Mouse (Mus musculus) intestine, embryonic 14.5 days (tissue): ENCODE results near the gene 4930452B06Rik. TPM values are rescaled to one million over a fixed set of nuclear protein-coding genes. Genes with fewer than 3 reads are reported as not detected.

Source experiments
- ATAC-seq: fragments of 200-750 bp; cut with Nextera tagmentation; replicated peaks from 2 replicates; pipeline ENCODE4 v1.8.0; 2017; ENCODE audit warnings: low read depth, moderate number of reproducible peaks, moderate TSS enrichment, moderate library complexity; ENCODE audit not compliant: low FRiP score, low TSS enrichment
- DNase-seq: peaks from one replicate; pipeline ENCODE4 v3.0.0-alpha.2; 2018; ENCODE audit warnings: low spot score
- H3K27ac ChIP-seq: fragments of 300-500 bp; sonication (generic); 2 replicates; pipeline ENCODE4 v1.5.1; 2014; ENCODE audit warnings: low read depth, mild to moderate bottlenecking, control low read depth
- H3K27me3 ChIP-seq: fragments of 300-500 bp; sonication (generic); replicated peaks from 2 replicates; pipeline ENCODE4 v1.6.1; 2014; ENCODE audit warnings: low read length, control low read depth; ENCODE audit not compliant: control insufficient read depth, insufficient read depth
- H3K36me3 ChIP-seq: fragments of 300-500 bp; sonication (generic); 2 replicates; pipeline ENCODE4 v1.6.1; 2014; ENCODE audit warnings: low read length, control low read depth; ENCODE audit not compliant: control insufficient read depth, insufficient read depth
- H3K4me1 ChIP-seq: fragments of 300-500 bp; sonication (generic); replicated peaks from 2 replicates; pipeline ENCODE4 v1.6.1; 2014; ENCODE audit warnings: low read length, control low read depth, mixed read lengths; ENCODE audit not compliant: control insufficient read depth, insufficient read depth
- H3K4me2 ChIP-seq: fragments of 300-500 bp; sonication (generic); 2 replicates; pipeline ENCODE4 v1.6.1; 2014; ENCODE audit warnings: low read length
- H3K4me3 ChIP-seq: fragments of 300-500 bp; sonication (generic); 2 replicates; pipeline ENCODE4 v1.5.1; 2014; ENCODE audit warnings: low read depth, low read length, control low read depth, mixed read lengths
- H3K9ac ChIP-seq: fragments of 300-500 bp; sonication (generic); 2 replicates; pipeline ENCODE4 v1.6.1; 2014; ENCODE audit warnings: mild to moderate bottlenecking, low read length
- H3K9me3 ChIP-seq: fragments of 300-500 bp; sonication (generic); 2 replicates; pipeline ENCODE4 v1.6.1; 2016; ENCODE audit warnings: low read length, control low read depth; ENCODE audit not compliant: control insufficient read depth
- WGBS: fragments of 180-500 bp; shearing (Covaris S2); extraction: QIAGEN DNeasy Blood & Tissue Kit; methylation state at CpG from one replicate; pipeline ENCODE4 v1.1.7; 2014; 5-methylcytosine and 5-hydroxymethylcytosine counted together
- polyA plus RNA-seq: library from polyadenylated mRNA; unstranded; fragments of >200 nt; fragmentation: Nextera tagmentation; extraction: Ambion mirVana; gene quantifications from 2 replicates; pipeline ENCODE4 v1.2.1, GENCODE M21; 2014

Gene 4930452B06Rik
- polyA plus RNA-seq, 1 experiment from 2014 or later, result 9.4 TPM

- ATAC-seq, result no peak
- Histone ChIP-seq H3K9me3 (peaks cover 4% of the 10 kb centered on the region; the same call in 1 of the 2 replicates), H3K9ac (no peak overlapping the region), H3K4me2 (no peak overlapping the region), H3K4me3 (no peak overlapping the region), H3K36me3 (no peaks in the 10 kb centered on the region), H3K4me1 (no peaks in the 10 kb centered on the region), H3K27me3 (no peaks in the 10 kb centered on the region), H3K27ac (no peak overlapping the region)
- no peak for DNase-seq
- 81% methylated on average over 8 of the region's 8 CpGs for WGBS
These were observed 188.7 kb downstream of the 4930452B06Rik start for GRCm38 (mm10) chr14:8477348-8477747.

- H3K9me3 ChIP-seq, result peaks cover 4% of the 10 kb centered on the region; the same call in 1 of the 2 replicates
- no peak overlapping the region for H3K27ac ChIP-seq
- ATAC-seq (no peak), DNase-seq (no peak)
- WGBS, result 68% methylated on average over 3 of the region's 3 CpGs
- no peak overlapping the region for H3K9ac ChIP-seq
- no peaks in the 10 kb centered on the region for H3K4me1 ChIP-seq
- H3K4me3 ChIP-seq, result no peak overlapping the region
- no peaks in the 10 kb centered on the region for H3K36me3 ChIP-seq
- no peaks in the 10 kb centered on the region for H3K27me3 ChIP-seq
- no peak overlapping the region for H3K4me2 ChIP-seq
These were observed 189.4 kb downstream of the 4930452B06Rik start for GRCm38 (mm10) chr14:8476606-8477005.

DNA sequence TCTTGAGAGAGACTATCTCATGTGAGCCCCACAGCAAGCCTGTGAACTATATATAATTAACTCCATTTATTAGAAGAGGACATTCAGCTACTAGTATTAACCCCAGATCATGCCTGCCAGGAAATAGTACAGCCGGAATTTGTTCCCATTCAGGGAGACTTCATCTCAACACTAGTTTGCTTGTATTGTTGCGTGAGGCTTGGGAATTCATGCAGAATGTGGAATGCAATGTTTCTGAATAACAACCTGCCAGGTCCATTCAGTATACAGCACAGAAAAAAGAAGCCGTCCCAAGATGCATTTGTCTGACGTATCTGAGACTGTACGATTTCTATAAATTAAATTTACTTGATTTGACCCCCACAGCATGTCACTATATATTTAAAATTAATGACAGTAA lies 190.2 kb downstream of the 4930452B06Rik start:
- Histone ChIP-seq H3K36me3 (no peaks in the 10 kb centered on the region), H3K9ac (no peak overlapping the region), H3K27ac (no peak overlapping the region), H3K4me1 (no peaks in the 10 kb centered on the region), H3K9me3 (peaks cover 4% of the 10 kb centered on the region; the same call in 1 of the 2 replicates), H3K4me2 (no peak overlapping the region), H3K27me3 (no peaks in the 10 kb centered on the region), H3K4me3 (no peak overlapping the region)
- ATAC-seq, result no peak
- 84% methylated on average over 5 of the region's 5 CpGs for WGBS
- DNase-seq, result no peak

- Histone ChIP-seq H3K9me3 (no peaks in the 10 kb centered on the region), H3K4me1 (no peaks in the 10 kb centered on the region), H3K36me3 (no peaks in the 10 kb centered on the region), H3K27me3 (no peaks in the 10 kb centered on the region), H3K4me3 (no peak overlapping the region), H3K27ac (no peak overlapping the region), H3K4me2 (no peak overlapping the region), H3K9ac (no peak overlapping the region)
- ATAC-seq, result no peak
- WGBS, result 67% methylated on average over 2 of the region's 2 CpGs
- DNase-seq, result no peak
These were observed 193.2 kb downstream of the 4930452B06Rik start for GRCm38 (mm10) chr14:8472884-8473283.

GRCm38 (mm10) chr14:8464401-8465154 lies 201.5 kb downstream of the 4930452B06Rik start:
- no peak overlapping the region for H3K27ac ChIP-seq
- no peaks in the 10 kb centered on the region for H3K27me3 ChIP-seq
- no peaks in the 10 kb centered on the region for H3K9me3 ChIP-seq
- WGBS, result 53% methylated on average over 14 of the region's 14 CpGs
- no peak overlapping the region for H3K4me3 ChIP-seq
- no peak overlapping the region for H3K9ac ChIP-seq
- H3K4me1 ChIP-seq, result no peaks in the 10 kb centered on the region
- H3K4me2 ChIP-seq, result no peak overlapping the region
- ATAC-seq (no peak), DNase-seq (no peak)
- no peaks in the 10 kb centered on the region for H3K36me3 ChIP-seq

DNA sequence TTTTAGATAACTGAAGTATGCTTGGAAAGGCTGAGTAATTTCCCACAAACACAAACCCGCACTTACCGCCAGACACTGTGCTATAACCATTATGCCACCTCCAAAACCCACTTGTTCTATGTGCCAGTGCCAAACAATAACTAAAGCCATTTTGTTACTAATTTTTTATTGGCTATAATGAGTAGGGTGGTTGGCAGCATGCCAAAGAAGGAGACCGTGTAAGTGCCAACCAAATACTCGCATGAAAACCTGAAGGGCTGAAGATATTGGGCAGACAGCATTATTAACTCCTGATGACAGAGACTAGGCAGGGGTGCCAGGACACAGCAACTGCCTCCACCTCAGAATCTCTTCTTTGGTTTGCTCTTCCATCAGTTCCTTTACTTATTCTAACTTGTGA lies 203.1 kb downstream of the 4930452B06Rik start:
- no peaks in the 10 kb centered on the region for H3K4me1 ChIP-seq
- 71% methylated on average over 4 of the region's 4 CpGs for WGBS
- no peak overlapping the region for H3K9ac ChIP-seq
- no peak for DNase-seq
- H3K27me3 ChIP-seq, result no peaks in the 10 kb centered on the region
- H3K9me3 ChIP-seq, result no peaks in the 10 kb centered on the region
- ATAC-seq, result no peak
- H3K4me2 ChIP-seq, result no peak overlapping the region
- H3K36me3 ChIP-seq, result no peaks in the 10 kb centered on the region
- no peak overlapping the region for H3K4me3 ChIP-seq
- no peak overlapping the region for H3K27ac ChIP-seq

- no peak overlapping the region for H3K27ac ChIP-seq
- H3K27me3 ChIP-seq, result no peaks in the 10 kb centered on the region
- H3K9ac ChIP-seq, result no peak overlapping the region
- ATAC-seq, result no peak
- H3K9me3 ChIP-seq, result no peaks in the 10 kb centered on the region
- 78% methylated on average over 6 of the region's 6 CpGs for WGBS
- no peak for DNase-seq
- no peak overlapping the region for H3K4me2 ChIP-seq
- H3K36me3 ChIP-seq, result no peaks in the 10 kb centered on the region
- no peak overlapping the region for H3K4me3 ChIP-seq
- no peaks in the 10 kb centered on the region for H3K4me1 ChIP-seq
These were observed 203.6 kb downstream of the 4930452B06Rik start for GRCm38 (mm10) chr14:8462321-8462909.

DNA sequence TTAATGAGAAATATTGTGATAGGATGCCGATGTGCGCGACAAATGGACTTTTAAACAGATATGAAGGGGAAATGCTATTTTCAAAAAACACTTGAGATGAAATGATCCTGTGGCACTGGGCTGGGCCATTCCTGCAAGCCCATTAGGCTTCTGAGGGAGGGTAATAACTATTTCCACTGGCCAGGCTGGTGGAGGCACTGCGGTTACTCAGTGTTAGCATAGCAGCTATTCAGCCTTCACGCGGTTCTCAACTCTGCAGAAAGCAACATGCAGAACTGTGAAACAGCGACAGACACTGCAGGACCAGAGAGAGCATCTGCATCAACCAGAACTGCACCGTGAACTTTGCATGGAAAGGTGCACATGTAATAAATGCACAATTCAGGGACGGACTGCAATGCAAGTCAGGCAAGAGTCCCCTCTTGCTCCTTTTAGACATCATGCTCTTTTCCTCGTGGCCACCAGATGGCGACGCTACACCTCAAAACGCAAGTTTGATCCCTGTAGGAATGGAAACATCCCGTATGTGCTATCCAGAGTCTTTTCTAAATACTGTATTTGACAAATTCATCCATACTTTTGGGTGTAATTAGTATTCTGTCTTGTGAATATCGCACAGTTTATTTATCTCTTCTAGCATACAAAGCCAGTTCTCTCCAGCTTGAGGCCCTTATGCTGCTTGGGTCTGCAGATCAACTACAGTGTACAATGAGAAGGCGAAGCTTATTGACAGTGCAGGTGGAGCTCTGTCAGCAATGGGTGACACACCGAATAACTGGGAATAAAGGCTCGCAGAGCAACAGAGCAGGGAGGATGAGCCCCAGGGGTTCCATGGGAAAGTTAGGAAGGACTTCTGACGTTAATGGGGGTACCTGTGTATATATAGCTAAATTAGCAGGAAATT lies 205.6 kb downstream of the 4930452B06Rik start:
- whole genome bisulfite sequencing, result 38% methylated on average over 19 of the region's 19 CpGs
- Histone ChIP-seq H3K27ac (no peak overlapping the region), H3K36me3 (no peaks in the 10 kb centered on the region), H3K9ac (no peak overlapping the region), H3K9me3 (no peaks in the 10 kb centered on the region), H3K27me3 (no peaks in the 10 kb centered on the region), H3K4me3 (no peak overlapping the region), H3K4me1 (no peaks in the 10 kb centered on the region), H3K4me2 (no peak overlapping the region)
- DNase-seq (peak; percentile 76), ATAC-seq (0 out of 2 replicates have a peak, but pooled peaks have one; percentile 19)
